Mouse (Mus musculus) kidney, embryonic 15.5 days (tissue): ENCODE data around the gene Nedd9. TPM values are rescaled to one million over a fixed set of nuclear protein-coding genes. Genes with fewer than 3 reads are reported as not detected.

Experiments
- ATAC-seq: fragments of 200-750 bp; cut with Nextera tagmentation; replicated peaks from 2 replicates; pipeline ENCODE4 v1.8.0; 2017; ENCODE audit warnings: moderate TSS enrichment; ENCODE audit not compliant: low FRiP score
- H3K27ac ChIP-seq: fragments of 300-500 bp; sonication (generic); 2 replicates; pipeline ENCODE4 v1.5.1; 2015; ENCODE audit warnings: mild to moderate bottlenecking, inconsistent platforms
- H3K27me3 ChIP-seq: fragments of 300-500 bp; sonication (generic); 2 replicates; pipeline ENCODE4 v1.6.1; 2015; ENCODE audit warnings: inconsistent platforms
- H3K36me3 ChIP-seq: fragments of 300-500 bp; sonication (generic); 2 replicates; pipeline ENCODE4 v1.6.1; 2015; ENCODE audit warnings: inconsistent platforms
- H3K4me1 ChIP-seq: fragments of 300-500 bp; sonication (generic); 2 replicates; pipeline ENCODE4 v1.6.1; 2015; ENCODE audit warnings: inconsistent platforms
- H3K4me2 ChIP-seq: fragments of 300-500 bp; sonication (generic); 2 replicates; pipeline ENCODE4 v1.6.1; 2015; ENCODE audit warnings: moderate library complexity, mild to moderate bottlenecking, inconsistent platforms
- H3K4me3 ChIP-seq: fragments of 300-500 bp; sonication (generic); replicated peaks from 2 replicates; pipeline ENCODE4 v1.5.1; 2015; ENCODE audit warnings: mild to moderate bottlenecking, inconsistent platforms
- H3K9ac ChIP-seq: fragments of 300-500 bp; sonication (generic); 2 replicates; pipeline ENCODE4 v1.6.1; 2015; ENCODE audit warnings: mild to moderate bottlenecking, inconsistent platforms
- H3K9me3 ChIP-seq: fragments of 300-500 bp; sonication (generic); replicated peaks from 2 replicates; pipeline ENCODE4 v1.6.1; 2016; ENCODE audit warnings: inconsistent platforms
- WGBS: fragments of 180-500 bp; shearing (Covaris S2); methylation state at CpG from one replicate; pipeline ENCODE4 v1.1.7; 2015; ENCODE audit warnings: mixed read lengths; 5-methylcytosine and 5-hydroxymethylcytosine counted together
- polyA plus RNA-seq: library from polyadenylated mRNA; unstranded; fragments of >200 nt; fragmentation: Nextera tagmentation; extraction: Ambion mirVana; gene quantifications from 2 replicates; pipeline ENCODE4 v1.2.1, GENCODE M21; 2015

Gene Nedd9
- polyA plus RNA-seq, 1 experiment from 2014 or later = 23.8 TPM

DNA sequence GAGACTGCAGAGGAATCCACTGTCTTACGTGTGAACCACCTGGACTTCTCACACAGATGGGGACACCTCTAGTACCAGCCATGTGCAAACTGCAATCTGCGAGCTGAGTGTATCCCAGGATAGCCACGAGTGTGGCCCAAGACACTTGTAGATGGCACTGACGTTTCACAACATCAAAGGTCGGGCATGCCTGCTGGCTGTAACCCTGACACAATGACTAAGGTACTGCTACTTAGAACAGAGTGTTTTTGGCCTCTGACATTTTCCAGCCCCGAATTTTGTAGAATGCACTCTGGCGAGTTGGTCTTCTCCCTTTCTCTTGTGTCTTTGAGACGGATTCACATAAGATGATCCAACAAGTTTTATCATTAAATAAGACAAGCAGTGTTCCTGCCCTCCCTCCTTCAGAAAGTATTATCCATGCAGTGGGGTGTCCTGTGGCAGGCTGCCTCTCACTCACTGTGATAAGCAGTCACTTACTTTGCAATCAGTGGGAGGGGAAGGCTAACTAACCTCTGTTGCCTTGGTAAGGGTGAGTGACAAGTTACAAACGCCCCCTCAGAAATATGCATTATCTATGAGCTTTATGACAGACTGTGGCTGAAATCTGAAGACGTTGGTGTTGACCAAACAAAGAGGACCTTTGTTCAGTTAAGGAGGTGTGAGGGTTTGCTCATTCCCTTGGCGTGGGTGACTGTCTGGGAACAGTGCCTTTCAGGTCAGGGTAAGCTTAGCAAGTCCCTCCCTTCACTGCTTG is 156.4 kb downstream of the Nedd9 start:
- Histone ChIP-seq H3K27me3 (no peaks in the 10 kb centered on the region), H3K4me1 (peaks cover 40% of the 10 kb centered on the region), H3K9ac (no peak overlapping the region), H3K27ac (0 out of 2 replicates have a peak overlapping the region, but pooled peaks have one; percentile 62), H3K4me3 (no peak overlapping the region), H3K4me2 (no peak overlapping the region), H3K9me3 (no peaks in the 10 kb centered on the region), H3K36me3 (0 out of 2 replicates have a peak, but pooled peaks cover 4% of the 10 kb centered on the region)
- WGBS = 79% methylated on average over 11 of the region's 11 CpGs
- ATAC-seq = no peak

DNA sequence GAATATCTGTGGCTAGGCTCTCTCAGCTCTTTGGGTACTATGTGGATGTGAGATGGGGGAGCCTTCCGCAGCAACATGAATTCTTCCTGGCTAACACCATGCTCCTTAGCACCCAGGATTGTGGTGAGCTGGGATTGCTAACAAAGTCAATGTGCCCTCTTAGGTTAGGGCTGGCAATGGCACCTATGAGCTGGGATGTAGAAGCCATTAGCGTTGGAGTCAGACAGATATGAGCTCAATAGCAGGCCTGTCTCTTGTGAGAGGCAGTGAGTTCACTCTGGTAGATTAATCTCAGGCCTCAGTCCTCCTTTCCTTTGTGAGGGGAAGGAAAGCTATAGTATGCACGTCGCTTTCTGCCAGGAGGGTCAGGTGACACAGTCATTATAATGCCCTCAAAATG is 157.1 kb downstream of the Nedd9 start:
- Histone ChIP-seq H3K27me3 (no peaks in the 10 kb centered on the region), H3K4me3 (no peak overlapping the region), H3K4me2 (no peak overlapping the region), H3K4me1 (peaks cover 32% of the 10 kb centered on the region), H3K9ac (no peak overlapping the region), H3K27ac (peak overlapping the region; percentile 62), H3K9me3 (no peaks in the 10 kb centered on the region), H3K36me3 (0 out of 2 replicates have a peak, but pooled peaks cover 4% of the 10 kb centered on the region)
- 88% methylated on average over 4 of the region's 4 CpGs for WGBS
- no peak for ATAC-seq

- 0 out of 2 replicates have a peak, but pooled peaks cover 4% of the 10 kb centered on the region for H3K36me3 ChIP-seq
- 67% methylated on average over 2 of the region's 2 CpGs for WGBS
- H3K27me3 ChIP-seq = no peaks in the 10 kb centered on the region
- H3K9me3 ChIP-seq = no peaks in the 10 kb centered on the region
- no peak overlapping the region for H3K9ac ChIP-seq
- no peak overlapping the region for H3K27ac ChIP-seq
- no peak overlapping the region for H3K4me3 ChIP-seq
- no peak for ATAC-seq
- H3K4me1 ChIP-seq = peaks cover 17% of the 10 kb centered on the region
- no peak overlapping the region for H3K4me2 ChIP-seq
Observed at GRCm38 (mm10) chr13:41328481-41328880, 158.7 kb downstream of the Nedd9 start.

DNA sequence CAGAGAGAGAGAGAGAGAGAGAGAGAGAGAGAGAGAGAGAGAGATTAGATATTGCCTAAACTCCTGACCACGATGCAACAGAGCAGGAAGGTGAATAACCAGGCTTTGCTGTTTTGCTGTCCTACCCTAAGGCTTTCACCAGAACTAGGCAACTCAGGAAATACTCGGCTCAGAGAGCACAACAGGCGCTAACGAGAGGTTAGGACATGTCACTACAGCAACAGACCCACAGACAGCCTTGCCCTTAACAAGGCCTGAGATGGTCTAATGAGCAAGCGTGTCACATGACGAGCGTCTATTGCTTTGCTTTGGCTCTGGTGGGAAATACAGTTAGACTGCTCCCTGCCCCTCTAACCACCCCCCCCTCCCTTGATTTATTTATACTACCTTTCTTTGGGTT is 159.6 kb downstream of the Nedd9 start:
- H3K4me1 ChIP-seq = peaks cover 17% of the 10 kb centered on the region
- 56% methylated on average over 7 of the region's 7 CpGs for WGBS
- no peak overlapping the region for H3K4me2 ChIP-seq
- H3K9ac ChIP-seq = no peak overlapping the region
- no peak for ATAC-seq
- H3K27me3 ChIP-seq = no peaks in the 10 kb centered on the region
- no peak overlapping the region for H3K27ac ChIP-seq
- no peaks in the 10 kb centered on the region for H3K9me3 ChIP-seq
- 0 out of 2 replicates have a peak, but pooled peaks cover under 1% of the 10 kb centered on the region for H3K36me3 ChIP-seq
- H3K4me3 ChIP-seq = no peak overlapping the region

DNA sequence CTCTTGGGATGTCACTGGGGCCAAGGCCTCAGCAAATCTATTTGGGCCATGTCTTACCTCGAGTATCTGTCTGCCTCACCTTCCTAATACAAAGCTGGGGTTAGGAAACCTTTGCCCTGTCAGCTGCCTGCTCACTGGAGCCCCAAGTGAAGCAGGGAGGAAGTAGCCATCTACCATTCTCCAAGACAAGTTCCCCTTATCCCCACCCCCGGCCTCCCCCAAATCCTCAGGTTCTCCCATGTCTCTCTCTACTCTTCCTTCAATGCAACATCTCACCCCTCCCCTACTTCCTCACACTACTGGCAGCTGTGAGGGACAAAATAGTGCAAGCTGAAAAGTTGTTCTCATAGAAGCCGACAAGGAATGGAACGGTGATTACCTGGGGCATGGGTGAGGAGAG is 161.0 kb downstream of the Nedd9 start:
- H3K4me3 ChIP-seq = no peak overlapping the region
- H3K27ac ChIP-seq = no peak overlapping the region
- no peaks in the 10 kb centered on the region for H3K9me3 ChIP-seq
- H3K27me3 ChIP-seq = no peaks in the 10 kb centered on the region
- 83% methylated on average over 4 of the region's 4 CpGs for WGBS
- H3K36me3 ChIP-seq = no peaks in the 10 kb centered on the region
- ATAC-seq = no peak
- H3K4me2 ChIP-seq = no peak overlapping the region
- H3K4me1 ChIP-seq = peaks cover 23% of the 10 kb centered on the region
- H3K9ac ChIP-seq = no peak overlapping the region

DNA sequence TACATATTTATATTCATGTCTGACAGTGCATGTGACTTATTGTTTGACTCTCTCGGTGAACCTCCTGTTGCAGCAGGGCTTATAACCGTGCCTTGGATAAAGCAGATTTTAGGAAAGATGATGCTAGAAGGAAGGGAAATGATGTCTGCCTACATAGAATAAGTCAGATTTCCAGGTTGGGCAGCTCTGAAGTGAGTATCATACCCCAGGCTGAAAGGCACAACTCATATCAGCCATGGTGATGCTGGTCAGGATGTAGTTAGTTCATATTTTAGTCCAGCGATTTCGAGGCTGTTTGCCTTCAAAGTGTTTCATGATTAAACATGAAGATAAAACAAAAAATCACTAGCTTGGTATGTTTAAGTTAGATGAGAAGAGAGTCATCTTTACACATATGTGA is 161.8 kb downstream of the Nedd9 start:
- Histone ChIP-seq H3K4me3 (no peak overlapping the region), H3K4me2 (no peak overlapping the region), H3K4me1 (peaks cover 25% of the 10 kb centered on the region), H3K9ac (no peak overlapping the region), H3K27me3 (no peaks in the 10 kb centered on the region), H3K27ac (no peak overlapping the region), H3K36me3 (no peaks in the 10 kb centered on the region), H3K9me3 (no peaks in the 10 kb centered on the region)
- WGBS = 85% methylated on average over 4 of the region's 4 CpGs
- ATAC-seq = no peak

DNA sequence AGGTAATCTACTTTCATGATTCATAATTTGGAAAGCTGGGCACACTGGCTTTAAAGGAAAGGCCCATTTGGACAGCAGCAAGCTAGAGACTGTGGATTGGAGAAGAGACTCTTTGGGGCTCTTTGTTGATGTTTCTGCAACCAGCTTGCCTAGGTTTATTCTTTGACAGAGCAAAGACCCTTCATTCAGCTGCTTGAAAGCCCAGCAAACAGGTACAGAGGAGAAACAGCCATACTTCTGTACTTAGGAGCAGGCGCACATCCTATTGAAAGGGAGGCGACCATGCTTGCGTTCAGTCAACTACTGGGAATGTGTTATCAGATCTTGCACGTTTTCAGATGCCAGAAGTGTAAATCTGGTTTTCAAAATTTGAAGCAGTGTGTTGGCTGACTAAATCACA is 162.5 kb downstream of the Nedd9 start:
- no peaks in the 10 kb centered on the region for H3K9me3 ChIP-seq
- 77% methylated on average over 4 of the region's 4 CpGs for WGBS
- ATAC-seq = no peak
- no peak overlapping the region for H3K9ac ChIP-seq
- no peaks in the 10 kb centered on the region for H3K27me3 ChIP-seq
- no peak overlapping the region for H3K4me3 ChIP-seq
- no peak overlapping the region for H3K4me2 ChIP-seq
- peaks cover 19% of the 10 kb centered on the region for H3K4me1 ChIP-seq
- H3K27ac ChIP-seq = no peak overlapping the region
- no peaks in the 10 kb centered on the region for H3K36me3 ChIP-seq

DNA sequence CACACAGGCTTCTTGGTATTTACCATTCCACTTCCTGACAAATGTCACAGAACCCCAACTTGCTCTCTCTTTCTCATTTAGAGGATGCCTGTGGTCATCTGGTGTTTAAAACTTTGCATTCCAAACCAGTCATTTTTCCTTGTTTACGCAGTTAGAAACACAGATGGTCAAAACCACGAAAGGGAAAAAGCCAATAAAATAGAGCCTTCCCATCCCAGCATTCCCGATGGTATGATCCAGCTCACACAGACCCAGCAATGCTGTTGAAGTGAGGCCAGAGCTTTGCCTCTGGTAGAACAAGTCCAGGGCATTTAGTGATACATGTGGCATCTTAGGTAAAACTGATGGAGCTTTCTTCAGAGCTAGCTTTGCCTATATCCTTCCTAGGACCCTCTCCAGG is 165.7 kb downstream of the Nedd9 start:
- H3K4me1 ChIP-seq = peaks cover 8% of the 10 kb centered on the region; the same call in 1 of the 2 replicates
- H3K9ac ChIP-seq = no peak overlapping the region
- no peak for ATAC-seq
- H3K9me3 ChIP-seq = no peaks in the 10 kb centered on the region
- WGBS = 74% methylated on average over 3 of the region's 3 CpGs
- no peak overlapping the region for H3K4me2 ChIP-seq
- H3K27me3 ChIP-seq = no peaks in the 10 kb centered on the region
- H3K27ac ChIP-seq = 0 out of 2 replicates have a peak overlapping the region, but pooled peaks have one; percentile 32
- peaks cover 18% of the 10 kb centered on the region for H3K36me3 ChIP-seq
- no peak overlapping the region for H3K4me3 ChIP-seq

GRCm38 (mm10) chr13:41320749-41321148 is 166.4 kb downstream of the Nedd9 start:
- Histone ChIP-seq H3K4me1 (peaks cover 8% of the 10 kb centered on the region; the same call in 1 of the 2 replicates), H3K9ac (no peak overlapping the region), H3K27me3 (no peaks in the 10 kb centered on the region), H3K9me3 (no peaks in the 10 kb centered on the region), H3K27ac (no peak overlapping the region), H3K36me3 (peaks cover 25% of the 10 kb centered on the region), H3K4me2 (no peak overlapping the region), H3K4me3 (no peak overlapping the region)
- no peak for ATAC-seq
- WGBS = 79% methylated on average over 5 of the region's 5 CpGs

DNA sequence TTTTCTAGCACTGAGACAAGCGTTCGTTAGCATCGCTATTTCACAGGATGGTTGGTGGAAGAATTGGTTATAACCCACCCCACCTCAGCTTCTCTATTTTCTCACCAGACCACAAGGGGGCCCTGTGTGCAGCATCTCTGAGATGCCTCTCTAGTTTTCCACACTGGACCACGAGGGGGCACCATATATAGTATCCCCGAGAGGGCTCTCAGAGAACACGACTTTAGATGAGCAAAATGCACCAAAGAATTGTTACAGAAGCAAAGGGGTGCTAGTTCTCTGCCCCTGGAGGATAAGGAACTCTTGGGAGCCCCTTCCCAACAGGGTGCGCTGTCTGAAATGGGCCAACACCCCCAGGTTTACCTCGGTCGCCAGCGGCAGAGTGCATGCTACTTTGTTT is 184.4 kb downstream of the Nedd9 start:
- Histone ChIP-seq H3K4me2 (no peak overlapping the region), H3K9me3 (no peaks in the 10 kb centered on the region), H3K9ac (no peak overlapping the region), H3K4me1 (peaks cover 7% of the 10 kb centered on the region; the same call in 1 of the 2 replicates), H3K4me3 (no peak overlapping the region), H3K27me3 (no peaks in the 10 kb centered on the region), H3K36me3 (no peaks in the 10 kb centered on the region), H3K27ac (no peak overlapping the region)
- WGBS = 64% methylated on average over 10 of the region's 10 CpGs
- ATAC-seq = no peak

- no peak for ATAC-seq
- H3K27me3 ChIP-seq = no peaks in the 10 kb centered on the region
- H3K36me3 ChIP-seq = no peaks in the 10 kb centered on the region
- no peak overlapping the region for H3K4me3 ChIP-seq
- peaks cover 7% of the 10 kb centered on the region; the same call in 1 of the 2 replicates for H3K4me1 ChIP-seq
- no peak overlapping the region for H3K9ac ChIP-seq
- H3K27ac ChIP-seq = no peak overlapping the region
- H3K4me2 ChIP-seq = no peak overlapping the region
- H3K9me3 ChIP-seq = no peaks in the 10 kb centered on the region
- 66% methylated on average over 4 of the region's 4 CpGs for WGBS
Observed at GRCm38 (mm10) chr13:41300037-41300436, 187.1 kb downstream of the Nedd9 start.

- Histone ChIP-seq H3K4me1 (peaks cover 7% of the 10 kb centered on the region; the same call in 1 of the 2 replicates), H3K27me3 (no peaks in the 10 kb centered on the region), H3K27ac (no peak overlapping the region), H3K4me2 (no peak overlapping the region), H3K9me3 (no peaks in the 10 kb centered on the region), H3K9ac (no peak overlapping the region), H3K4me3 (no peak overlapping the region), H3K36me3 (no peaks in the 10 kb centered on the region)
- WGBS = 33% methylated on average over 5 of the region's 5 CpGs
- no peak for ATAC-seq
Observed at GRCm38 (mm10) chr13:41298996-41299395, 188.2 kb downstream of the Nedd9 start.
